Mouse (Mus musculus): ENCODE results near the gene Sowaha.

Sowaha gene

DNA sequence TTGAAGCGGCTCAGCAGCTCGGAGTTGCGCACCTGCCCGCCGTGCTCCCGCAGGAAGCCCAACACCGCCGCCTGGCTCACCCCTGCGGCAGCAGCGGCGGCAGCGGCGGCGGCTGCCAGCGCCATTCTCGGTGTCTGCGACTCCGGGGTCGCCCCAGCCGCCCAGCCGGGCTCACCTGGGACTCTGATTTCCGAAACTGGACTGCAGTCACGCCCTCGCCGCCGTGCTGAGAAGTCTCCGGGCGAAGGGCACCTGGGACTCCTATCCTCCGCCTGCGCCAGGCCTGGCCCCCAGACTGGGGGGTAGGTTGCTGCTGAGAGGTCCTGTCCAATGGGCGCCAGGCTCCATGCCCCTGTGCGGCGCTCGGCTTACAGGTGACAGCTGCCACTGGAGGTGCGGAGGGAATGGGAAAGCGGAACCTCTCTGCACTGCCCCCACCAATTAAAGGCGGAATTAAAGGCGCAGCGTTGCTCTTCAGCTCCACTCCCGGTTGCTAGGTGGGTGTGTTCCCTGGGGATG lies at the start of gene Sowaha, which contains the start of gene Gm9945:
Sowaha (minus strand) TSS at position 492 of the 519 bp plus-strand sequence.
Gm9945 (plus strand) TSS at position 384 of the 519 bp plus-strand sequence.
- DNase-seq (ENCODE audit: low spot score) = no peak

DNA sequence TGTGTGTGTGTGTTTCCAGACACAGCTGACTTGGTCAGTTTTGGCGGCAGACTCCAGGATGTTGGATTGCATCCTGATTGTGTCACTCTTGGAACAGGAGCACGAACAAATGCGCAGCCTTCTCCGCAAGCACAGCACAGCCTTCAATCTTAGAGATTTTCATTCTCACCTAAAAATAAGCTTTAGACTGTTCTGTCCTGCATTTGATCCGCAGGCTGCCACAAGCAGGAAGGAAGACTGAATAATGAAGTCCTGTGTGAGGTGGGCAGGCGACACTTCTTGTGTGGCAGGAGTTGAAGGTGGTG lies 49.1 kb upstream of the Sowaha start:
- no peak for DNase-seq (ENCODE audit: low spot score)

DNA sequence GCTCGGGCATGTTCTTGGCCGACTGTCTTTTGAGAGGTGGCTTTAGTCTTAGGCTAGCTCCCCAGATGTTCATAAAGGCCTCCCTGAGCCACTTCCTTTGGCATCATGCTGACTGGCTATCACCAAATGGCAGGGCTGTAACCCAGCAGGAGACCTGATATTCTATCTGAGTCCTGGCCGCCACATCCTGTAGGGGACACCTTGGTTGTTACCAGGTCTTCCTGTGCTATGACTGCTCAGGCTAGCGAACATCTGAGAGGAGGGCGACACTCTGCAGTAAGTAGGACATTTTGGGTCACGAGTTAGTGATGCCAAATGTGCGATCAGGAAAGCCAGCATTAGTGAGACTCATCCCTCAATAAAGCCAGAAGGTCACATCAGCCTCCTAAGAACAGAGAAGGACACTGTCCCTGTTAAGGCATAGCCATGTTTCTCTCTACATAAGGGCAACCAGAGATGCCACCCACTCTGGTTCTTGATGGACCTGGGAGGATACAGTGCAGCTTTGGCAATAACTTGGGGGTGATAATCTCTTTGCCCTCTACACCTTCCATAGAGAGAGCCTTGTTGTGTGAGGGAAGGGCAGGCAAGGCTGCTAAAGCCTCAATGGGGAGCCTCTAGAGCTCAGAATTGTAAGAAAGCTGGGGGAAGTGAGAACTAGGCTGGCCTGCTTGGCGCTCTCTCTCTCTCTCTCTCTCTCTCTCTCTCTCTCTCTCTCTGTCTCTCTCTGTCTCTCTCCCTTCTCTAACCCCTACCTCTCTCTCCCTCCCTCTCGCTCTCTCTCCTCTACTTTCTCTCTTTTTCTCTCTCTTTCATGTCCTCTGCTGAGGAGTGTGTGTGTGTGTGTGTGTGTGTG lies 48.6 kb upstream of the Sowaha start:
- DNase-seq (ENCODE audit: low spot score) = no peak

DNA sequence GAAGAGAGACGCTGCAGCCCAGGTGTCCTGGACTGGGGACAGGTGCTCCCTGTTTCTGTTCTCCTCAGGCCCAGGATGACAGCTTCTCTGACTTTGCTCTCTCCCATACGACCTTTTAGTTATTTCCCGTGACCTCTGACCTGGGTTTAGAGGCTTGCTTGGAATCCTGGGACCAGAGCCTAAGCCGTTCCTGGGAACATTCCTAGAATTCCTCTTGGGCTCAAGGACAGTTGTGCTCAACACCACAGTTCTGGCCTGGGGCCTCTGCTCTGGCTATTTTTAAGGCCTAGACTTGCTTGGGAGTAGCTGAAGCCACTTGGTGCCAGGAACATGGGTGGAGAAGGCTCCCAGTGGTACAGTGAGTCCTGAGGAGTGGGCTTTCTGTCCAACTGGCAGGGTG lies 45.4 kb upstream of the Sowaha start:
- DNase-seq (ENCODE audit: low spot score) = peak; percentile 68

DNA sequence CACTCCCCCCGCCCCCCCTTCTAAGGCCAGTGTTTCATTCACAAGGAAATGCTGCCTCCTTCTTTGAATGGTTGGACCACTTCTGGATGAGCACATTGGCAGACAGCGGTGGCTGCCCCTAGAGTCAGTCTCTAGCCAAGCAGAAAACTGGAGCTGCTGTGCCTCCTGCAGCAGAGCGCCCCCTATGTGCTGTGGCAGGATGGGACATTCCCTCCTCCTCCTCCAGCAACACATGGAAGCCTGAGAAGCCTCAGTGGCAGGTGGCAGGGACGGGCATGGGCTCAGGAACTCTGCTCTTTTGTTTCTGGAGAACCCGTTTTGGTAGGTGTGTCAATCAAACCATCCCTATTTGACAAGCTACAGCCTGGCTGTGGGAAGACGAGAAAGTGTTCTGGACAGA lies 44.8 kb upstream of the Sowaha start:
- DNase-seq (ENCODE audit: low spot score) = no peak

DNA sequence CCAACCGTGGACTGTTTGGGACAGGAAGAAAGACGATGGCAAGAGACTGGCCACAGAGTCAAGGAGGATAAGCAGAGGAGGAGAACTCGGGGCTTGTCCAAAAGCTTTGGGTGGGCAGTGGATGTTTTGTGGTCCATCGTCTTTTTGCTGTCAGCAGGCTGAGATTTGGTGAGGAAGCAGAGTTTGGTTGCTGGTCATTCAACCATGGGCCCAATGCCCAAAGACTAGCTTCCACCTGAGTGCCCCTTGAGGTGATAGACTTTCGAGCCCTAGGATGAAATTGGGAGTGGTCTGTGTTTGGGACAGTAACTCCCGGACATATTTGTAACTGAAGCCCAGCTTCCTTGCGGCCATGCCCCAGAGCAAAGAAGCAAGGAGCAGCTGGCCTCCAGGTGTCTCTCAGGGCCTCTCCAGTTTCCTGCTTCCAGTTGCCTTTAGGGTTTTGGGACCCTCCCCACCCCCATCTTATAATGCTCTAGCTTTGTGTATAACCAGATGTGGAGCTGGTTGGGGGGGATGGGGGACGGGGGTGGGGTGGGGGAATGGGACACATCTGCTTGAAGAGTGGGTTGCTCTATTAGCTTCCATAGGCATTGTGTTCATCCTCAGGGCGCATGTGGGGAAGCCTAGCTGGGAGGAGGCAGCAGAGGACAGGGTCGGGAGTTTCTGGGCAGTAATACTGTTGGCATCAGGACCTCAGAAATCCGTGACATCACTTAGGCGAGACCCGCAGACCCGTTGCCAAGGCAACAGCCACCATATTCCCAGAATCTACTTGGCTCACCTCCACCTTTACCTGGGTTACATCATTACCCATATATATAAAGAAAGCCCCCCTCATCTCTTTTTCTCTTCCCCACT lies 43.7 kb upstream of the Sowaha start:
- DNase-seq (ENCODE audit: low spot score) = peak; percentile 33

DNA sequence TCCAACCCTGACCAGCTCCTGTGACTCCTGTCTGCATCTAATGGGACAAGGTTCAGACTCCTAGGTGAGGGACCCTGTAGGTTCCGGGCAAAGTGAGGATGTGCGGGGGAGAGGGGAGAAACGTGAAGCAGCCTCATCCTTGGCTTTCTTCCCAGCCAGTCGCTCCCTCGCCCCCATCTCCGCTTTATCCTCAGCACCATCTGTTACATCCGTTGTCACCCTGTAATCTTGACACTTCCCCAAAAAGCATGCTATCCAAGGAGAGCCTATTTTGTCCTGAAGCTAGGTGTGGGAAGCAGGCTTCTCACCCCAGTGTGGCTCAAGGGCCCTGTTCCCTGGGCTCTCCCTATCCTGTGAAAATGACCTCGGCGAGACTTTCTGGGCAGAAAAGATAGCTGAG lies 42.9 kb upstream of the Sowaha start:
- no peak for DNase-seq (ENCODE audit: low spot score)

DNA sequence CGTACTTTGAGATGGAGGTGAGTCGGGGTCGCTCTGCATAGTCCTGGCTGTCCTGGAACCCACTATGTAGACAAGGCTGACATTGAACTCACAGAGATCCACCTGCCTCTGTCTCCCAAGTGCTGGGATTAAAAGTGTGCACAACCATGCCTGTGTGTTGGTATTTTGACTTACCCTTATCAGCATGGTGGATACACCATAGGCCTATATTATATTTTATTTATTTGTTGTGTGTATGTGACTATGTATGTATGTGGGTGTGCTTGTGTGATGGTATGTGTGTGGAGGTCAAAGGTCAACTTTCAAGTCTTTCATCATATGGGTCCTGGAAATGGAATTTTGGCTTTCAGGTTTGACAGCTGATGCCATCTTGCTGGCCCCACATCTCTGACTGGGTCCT lies 42.3 kb upstream of the Sowaha start:
- DNase-seq (ENCODE audit: low spot score) = no peak

DNA sequence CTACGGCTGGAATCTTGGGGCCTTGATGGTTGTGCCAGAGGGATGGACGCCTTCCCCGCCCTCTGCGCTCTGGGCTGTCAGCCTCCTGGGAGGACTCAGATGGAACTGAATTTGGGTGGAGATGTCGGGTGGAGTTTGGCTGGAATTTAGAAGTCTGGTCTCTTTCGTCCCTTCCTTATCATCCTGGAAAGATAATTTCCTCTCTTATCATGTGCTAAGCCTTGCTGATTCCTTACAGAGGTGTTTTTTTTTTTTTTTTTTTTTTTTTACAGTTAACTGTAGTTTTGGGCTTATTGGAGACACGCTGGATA lies 41.7 kb upstream of the Sowaha start:
- DNase-seq (ENCODE audit: low spot score) = no peak

DNA sequence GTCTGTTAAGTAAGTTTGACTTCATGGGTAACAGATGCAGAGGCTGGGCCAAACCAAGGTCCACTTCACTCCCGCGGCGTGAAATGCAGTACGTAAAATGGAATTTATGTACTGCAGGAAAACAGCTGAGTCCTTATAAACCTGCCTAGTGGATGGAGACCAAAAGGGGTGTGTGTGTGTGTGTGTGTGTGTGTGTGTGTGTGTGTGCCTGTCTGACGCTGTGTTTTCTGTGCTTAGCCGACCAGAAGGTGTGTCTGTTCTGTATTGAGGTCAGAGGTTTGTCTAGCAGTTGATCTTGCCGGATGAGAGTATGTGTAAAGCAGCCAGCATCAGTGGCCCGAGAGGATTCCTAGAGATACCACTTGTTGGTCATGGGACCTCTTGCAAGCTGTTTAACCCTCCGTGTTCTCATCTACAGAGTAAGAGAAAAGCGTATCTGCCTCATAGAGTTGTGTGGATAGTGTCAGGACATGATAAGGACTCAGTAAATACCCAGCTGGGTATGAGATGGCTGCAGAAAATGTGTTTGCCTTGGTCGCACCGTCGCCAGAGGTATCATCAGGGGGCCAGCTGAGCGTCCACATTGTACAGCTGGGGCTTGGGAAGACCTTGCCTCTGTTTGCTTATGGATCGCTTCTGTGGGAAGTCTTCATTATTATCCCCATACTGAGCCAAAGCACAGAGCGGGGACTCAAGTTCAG lies 41.2 kb upstream of the Sowaha start:
- no peak for DNase-seq (ENCODE audit: low spot score)

DNA sequence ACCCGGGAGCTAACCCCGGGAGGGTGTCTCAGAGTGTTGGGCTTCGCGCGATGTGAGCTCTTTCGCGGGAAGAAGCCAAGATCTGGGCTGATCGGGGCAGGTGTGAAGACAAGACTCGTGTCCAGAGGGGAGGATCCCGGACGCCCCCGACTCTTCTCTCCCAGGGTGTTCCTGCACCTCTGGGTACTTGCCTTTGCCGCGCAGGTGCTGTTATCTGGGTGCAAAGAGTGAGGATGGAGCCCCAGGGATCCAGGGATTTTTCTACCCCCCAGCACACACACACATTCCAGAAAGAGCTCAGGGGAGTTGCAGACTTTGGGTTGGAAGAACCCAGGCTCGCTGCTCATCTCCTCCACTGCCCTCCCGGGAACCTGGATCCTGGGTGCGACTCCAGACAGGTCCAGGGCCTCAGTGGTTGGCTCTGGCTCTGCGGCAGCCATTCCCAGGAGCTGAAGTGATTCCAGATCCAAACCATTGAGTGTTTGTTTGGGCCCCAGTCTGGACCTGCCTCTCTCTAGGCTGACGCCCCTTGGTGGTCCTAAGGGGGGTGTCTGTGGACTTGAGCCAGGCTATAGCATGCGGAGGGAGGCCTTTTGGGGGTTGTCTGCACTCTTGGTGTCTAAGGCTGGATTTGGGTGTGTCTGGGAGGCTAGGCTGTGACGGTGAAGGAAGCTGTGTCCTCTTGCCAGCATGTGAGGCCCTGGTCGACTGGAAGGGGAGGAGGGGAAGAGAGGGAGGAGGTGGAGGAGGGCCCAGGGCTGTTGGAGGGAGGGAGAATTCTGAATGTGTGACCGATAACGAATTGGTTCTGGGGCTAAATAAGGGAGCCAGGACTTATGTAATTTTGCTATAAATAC lies 40.3 kb upstream of the Sowaha start:
- peak; percentile 61 for DNase-seq (ENCODE audit: low spot score)

DNA sequence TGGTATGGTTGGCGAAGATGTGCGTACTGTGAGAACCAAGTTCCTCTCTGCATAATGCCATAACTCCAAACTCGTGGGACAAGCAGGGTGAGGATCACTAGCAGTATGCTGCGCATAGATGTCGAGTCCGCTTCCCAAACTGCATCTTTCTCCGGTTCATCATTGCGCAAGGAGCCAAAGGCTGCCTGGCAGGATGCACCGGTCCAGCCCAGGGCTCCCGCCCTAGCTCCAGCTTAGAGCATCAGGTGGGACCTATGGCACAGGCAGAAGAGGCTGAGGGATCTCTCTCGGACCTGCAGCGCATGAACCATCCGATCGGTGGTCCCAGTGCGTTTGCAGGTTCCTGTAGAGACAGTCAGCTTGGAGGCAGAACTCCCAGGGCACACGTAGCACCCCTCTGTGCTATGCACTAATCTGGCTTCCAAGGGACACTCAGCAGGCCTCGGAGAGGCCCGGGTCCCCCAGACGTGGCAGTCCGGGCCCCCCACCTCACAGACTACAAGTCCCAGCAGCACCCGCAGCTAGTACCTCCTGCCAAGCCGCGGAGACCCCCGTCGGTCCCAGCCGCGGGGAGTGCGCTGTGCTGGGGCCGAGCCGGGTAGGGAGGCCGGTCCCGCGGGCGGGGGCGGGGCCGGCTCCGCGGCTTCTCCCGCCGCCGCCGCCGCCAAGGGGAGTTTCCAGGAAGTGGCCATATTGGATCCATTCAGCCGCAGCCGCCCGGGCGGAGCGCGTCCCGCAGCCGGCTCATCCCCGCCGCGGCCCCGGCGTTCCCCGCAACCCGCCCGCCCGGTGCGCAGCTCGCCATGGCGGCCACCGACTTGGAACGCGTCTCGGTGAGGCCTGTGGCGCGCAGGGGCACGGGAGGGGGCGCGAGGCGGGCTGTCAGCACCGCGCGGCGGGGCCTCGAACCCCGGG lies 39.4 kb upstream of the Sowaha start, which contains the start of gene Sept8:
Sept8 (plus strand) TSS at position 51 of the 915 bp plus-strand sequence.
- peak; percentile 69 for DNase-seq (ENCODE audit: low spot score)

DNA sequence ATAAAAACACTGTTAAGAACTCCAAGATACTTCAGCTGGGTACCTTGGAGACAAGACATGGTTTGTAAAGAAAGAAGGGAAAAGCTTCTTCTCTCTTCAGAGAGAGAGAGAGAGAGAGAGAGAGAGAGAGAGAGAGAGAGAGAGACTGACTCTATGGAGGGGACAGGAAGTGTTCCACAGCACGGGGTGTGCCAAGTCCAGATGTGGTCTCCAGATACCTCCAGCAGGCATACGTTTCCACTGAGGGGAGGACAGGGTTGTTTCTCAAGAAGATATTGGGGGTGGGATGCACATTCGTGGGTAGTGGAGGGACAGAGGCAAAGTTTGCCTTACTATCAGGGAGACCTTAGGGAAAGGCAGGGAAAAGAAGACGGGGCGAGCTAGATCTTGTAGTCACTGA lies 38.7 kb upstream of the Sowaha start:
- DNase-seq (ENCODE audit: low spot score) = no peak

DNA sequence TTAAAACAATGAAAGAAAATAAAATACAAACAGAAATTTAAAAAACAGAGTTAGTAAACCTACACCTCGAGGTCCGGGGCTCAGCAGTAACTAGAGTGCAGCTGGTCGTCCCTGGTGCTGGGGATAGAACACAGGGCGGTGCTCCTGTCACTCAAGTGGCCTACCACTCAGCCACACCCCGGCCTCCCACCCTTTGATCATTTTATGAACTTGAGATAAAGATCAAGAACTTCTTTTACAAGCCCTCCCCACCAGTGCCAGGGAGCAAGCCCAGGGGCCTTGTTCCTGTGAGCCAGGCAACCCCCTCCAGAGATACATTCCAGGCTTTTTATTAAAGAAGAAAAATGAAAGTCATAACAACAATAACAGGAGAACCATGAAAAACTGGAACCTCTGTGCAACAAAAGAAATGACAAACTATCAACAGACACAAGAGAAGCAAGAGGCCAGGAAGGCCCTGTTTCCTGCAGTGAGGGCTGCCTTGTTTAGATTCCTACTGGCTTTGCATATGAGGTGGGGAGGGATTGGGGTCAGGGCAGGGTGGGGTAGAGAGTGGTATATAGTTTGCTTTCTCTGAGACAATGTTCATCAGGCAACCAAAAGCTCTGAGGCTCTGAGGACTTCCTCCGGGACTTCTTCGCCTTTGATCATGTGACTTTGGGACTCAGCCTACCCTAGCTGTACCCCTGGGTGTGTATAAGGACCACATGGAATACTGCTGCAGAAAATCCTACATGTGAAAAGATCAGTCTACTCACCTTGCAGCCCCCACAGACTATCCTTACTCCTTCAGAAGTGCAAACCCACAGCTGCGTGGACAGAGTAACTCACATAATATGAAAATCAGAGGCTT lies 36.9 kb upstream of the Sowaha start:
- peak; percentile 36 for DNase-seq (ENCODE audit: low spot score)

DNA sequence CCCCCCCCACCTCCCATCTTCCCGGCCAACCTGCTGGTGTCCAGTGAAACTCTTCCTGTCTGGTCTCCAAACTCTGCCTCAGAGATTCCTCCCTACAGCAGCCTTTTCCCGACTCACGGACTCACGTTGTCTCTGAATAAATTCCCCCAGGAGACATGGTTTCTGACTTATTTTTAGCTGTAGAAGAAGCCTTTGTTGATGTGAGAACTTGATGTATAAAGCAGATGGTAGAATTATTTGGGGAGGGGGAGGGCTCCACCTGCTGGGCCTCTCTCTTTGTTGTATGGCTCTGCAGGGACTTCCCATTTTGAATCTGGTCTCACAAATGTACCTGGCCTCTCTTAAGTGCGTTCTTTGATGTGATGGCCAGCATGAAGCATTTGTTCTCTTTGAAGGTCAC lies 30.3 kb upstream of the Sowaha start:
- no peak for DNase-seq (ENCODE audit: low spot score)

DNA sequence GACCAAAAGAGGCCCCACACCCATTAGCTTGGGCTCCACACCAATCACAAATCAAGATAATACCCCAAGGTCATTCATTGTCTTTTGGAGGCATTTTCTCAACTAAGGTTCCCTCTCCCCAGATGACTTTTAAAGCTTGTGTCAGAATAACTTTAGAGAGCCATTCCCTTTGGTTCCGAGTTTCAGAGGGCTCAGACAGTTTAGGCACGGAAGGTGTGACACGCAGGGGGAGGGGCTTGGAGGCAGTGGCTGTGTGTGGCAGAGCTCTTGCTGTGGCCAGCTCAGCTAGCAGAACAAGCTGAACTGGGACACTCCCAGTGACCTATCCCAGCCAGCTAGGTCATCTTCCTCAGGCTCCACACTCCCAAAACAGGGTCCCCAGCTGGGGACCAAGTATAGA lies 28.5 kb upstream of the Sowaha start:
- no peak for DNase-seq (ENCODE audit: low spot score)

DNA sequence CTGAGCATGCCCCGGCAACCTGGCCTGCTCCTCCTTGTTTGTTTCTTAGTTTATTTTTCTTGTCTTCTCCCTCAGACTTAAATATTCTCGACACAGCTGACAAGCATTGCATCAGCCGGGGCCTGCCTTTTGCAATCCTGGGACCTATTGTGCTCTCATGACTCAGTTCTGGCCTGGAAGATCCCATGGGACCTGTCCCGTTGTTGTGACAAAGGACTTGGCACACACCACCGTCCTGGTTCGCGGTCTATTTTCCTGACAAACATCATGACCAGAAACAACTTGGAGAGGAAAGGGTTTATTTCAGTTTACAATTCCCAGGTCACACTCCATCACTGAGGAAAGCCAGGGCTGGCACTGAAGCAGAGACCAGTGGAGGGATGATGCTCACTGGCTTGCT lies 28.1 kb upstream of the Sowaha start:
- no peak for DNase-seq (ENCODE audit: low spot score)

DNA sequence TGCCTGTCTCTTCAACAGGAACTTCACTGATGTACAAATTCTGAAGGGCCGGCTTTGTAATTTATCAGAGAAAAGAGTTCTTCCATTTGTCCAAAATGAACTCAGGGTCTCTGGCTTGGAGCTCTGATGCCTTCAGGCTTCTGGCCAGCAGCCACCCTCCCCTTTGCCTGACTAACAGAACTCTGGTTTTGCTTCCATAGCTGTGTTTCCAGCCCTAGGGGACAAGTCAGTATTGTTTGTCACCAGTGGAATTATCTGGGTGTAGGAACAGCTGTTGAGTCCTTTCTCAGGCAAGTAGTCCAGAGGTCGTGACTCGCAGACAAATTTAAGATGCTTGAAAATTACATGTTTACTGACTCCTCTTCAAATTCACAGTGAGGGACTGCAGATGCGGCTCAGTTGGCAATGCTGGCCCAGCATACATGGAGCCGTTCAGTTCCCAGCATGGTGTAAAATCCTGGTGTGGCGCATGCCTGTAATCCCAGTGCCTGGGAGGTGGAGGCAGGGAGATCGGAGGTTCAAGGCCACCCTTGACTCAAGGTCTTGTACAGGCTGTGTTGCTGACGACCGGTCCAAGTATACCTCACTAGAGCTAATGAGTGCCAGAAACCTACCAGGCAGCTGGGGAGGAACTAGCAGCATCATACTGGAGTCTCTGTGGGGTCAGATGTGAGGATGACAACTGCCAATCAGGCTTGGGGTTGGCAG lies 27.2 kb upstream of the Sowaha start:
- no peak for DNase-seq (ENCODE audit: low spot score)

Measured in embryo, embryonic 10.5 days (tissue).